Mouse (Mus musculus): Measurements from ENCODE around the gene Elk3. TPM values are rescaled to one million over a fixed set of nuclear protein-coding genes. Genes with fewer than 3 reads are reported as not detected.

Elk3 gene
- total and polyA plus RNA-seq, 2 experiments, result 3.4 to 8.0 TPM

- 56% methylated on average over 5 of the region's 5 CpGs for WGBS
- Histone ChIP-seq H3K27ac (replicated peaks; ENCODE audit: insufficient read depth, low read depth, low read length) (no peak overlapping the region), H3K27me3 (ENCODE audit: control insufficient read depth, insufficient read depth, low read length) (no peaks in the 10 kb centered on the region), H3K79me2 (ENCODE audit: control insufficient read depth, insufficient read depth, low read length) (no peaks in the 10 kb centered on the region), H3K4me1 (ENCODE audit: control insufficient read depth, insufficient read depth, low read length) (peaks cover 2% of the 10 kb centered on the region; the same call in 1 of the 2 replicates), H3K4me3 (ENCODE audit: insufficient read depth, low read depth, low read length) (no peak overlapping the region), H3K9ac (ENCODE audit: low read depth, low read length) (no peak overlapping the region), H3K36me3 (ENCODE audit: control insufficient read depth, insufficient read depth, low read length) (no peaks in the 10 kb centered on the region)
- TF ChIP-seq CTCF (IDR thresholded peaks at IDR 0.05; ENCODE audit: low read depth, low read length) (no peak), POLR2A (IDR thresholded peaks at IDR 0.05; ENCODE audit: extremely low read depth, insufficient read depth, low read length) (no peak)
- DNase-seq (ENCODE audit: extremely low read depth, low read depth, low spot score), result no peak
These were observed 13.2 kb downstream of the Elk3 start for GRCm38 (mm10) chr10:93297774-93298173.

DNA sequence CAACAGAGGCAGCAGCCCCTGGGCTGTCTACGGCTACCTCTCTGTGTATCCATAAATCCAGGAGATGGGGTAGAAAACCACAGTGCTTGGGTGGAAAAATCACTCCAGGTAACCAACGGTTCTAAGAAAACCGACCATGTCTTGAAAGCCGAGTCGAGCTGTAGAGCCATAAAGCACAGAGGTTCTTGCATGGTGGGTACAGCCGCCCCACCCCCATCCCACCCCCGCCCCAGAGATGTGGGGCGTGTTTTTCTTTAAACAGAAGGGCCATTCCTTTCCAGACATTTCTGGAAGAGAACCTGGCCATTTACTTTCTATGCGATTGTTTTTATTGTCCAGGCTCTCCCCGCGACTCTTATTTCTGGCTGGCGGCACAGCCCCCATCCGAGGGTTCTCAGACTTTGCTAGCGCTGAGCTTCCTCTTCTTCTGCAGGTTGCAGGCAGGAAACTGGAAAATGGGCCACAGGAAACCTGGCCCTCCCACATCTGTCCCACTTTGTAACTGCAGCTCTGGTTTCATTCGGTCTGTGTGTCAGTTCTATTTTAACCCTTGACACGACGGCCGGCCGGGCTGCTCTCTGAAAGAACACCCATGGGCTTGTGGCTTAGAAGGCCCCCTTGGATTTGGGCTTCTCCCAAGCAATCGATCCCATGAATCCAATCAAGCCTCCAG lies 16.3 kb downstream of the Elk3 start:
- H3K79me2 ChIP-seq (ENCODE audit: control insufficient read depth, insufficient read depth, low read length), result no peaks in the 10 kb centered on the region; the same call in 1 of the 2 replicates
- no peak for DNase-seq (ENCODE audit: extremely low read depth, low read depth, low spot score)
- H3K27me3 ChIP-seq (ENCODE audit: control insufficient read depth, insufficient read depth, low read length), result no peaks in the 10 kb centered on the region
- no peak overlapping the region for H3K4me3 ChIP-seq (ENCODE audit: insufficient read depth, low read depth, low read length)
- no peaks in the 10 kb centered on the region for H3K36me3 ChIP-seq (ENCODE audit: control insufficient read depth, insufficient read depth, low read length)
- no peak overlapping the region for H3K27ac ChIP-seq (replicated peaks; ENCODE audit: insufficient read depth, low read depth, low read length)
- WGBS, result 72% methylated on average over 20 of the region's 20 CpGs
- peaks cover 2% of the 10 kb centered on the region for H3K4me1 ChIP-seq (ENCODE audit: control insufficient read depth, insufficient read depth, low read length)
- TF ChIP-seq CTCF (IDR thresholded peaks at IDR 0.05; ENCODE audit: low read depth, low read length) (no peak), POLR2A (IDR thresholded peaks at IDR 0.05; ENCODE audit: extremely low read depth, insufficient read depth, low read length) (no peak)
- H3K9ac ChIP-seq (ENCODE audit: low read depth, low read length), result no peak overlapping the region

DNA sequence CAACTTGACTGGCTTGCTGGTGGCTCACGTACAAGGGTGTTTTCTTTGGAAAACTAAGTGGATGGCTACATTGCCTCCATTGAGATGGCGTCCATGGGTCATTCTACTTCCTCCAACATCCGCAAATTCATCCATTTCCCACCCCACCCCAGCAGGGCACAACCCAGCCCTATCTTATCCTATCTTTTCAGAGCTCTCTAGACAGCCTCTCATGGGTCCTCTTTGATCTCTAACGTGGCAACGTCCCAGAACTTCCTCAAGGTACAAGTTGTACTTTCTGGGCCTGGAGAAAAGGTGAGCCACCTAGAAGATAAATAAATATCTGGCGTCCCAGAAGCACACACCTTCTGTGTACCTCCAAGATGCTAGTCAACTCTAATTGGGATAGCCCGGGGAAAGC lies 17.3 kb downstream of the Elk3 start:
- Histone ChIP-seq H3K4me1 (ENCODE audit: control insufficient read depth, insufficient read depth, low read length) (peaks cover 2% of the 10 kb centered on the region), H3K9ac (ENCODE audit: low read depth, low read length) (no peak overlapping the region)
- WGBS, result 61% methylated on average over 7 of the region's 7 CpGs

GRCm38 (mm10) chr10:93291843-93292242 lies 19.1 kb downstream of the Elk3 start:
- Histone ChIP-seq H3K4me3 (ENCODE audit: insufficient read depth, low read depth, low read length) (no peak overlapping the region), H3K79me2 (ENCODE audit: control insufficient read depth, insufficient read depth, low read length) (no peaks in the 10 kb centered on the region; the same call in 1 of the 2 replicates), H3K9ac (ENCODE audit: low read depth, low read length) (no peak overlapping the region), H3K27me3 (ENCODE audit: control insufficient read depth, insufficient read depth, low read length) (no peaks in the 10 kb centered on the region), H3K27ac (replicated peaks; ENCODE audit: insufficient read depth, low read depth, low read length) (no peak overlapping the region), H3K36me3 (ENCODE audit: control insufficient read depth, insufficient read depth, low read length) (no peaks in the 10 kb centered on the region), H3K4me1 (ENCODE audit: control insufficient read depth, insufficient read depth, low read length) (peaks cover 2% of the 10 kb centered on the region)
- TF ChIP-seq CTCF (IDR thresholded peaks at IDR 0.05; ENCODE audit: low read depth, low read length) (peak; percentile 87), POLR2A (IDR thresholded peaks at IDR 0.05; ENCODE audit: extremely low read depth, insufficient read depth, low read length) (no peak)
- WGBS, result 4% methylated on average over 6 of the region's 6 CpGs
- peak; percentile 77 for DNase-seq (ENCODE audit: extremely low read depth, low read depth, low spot score)

More for the DNA sequence above, 17.3 kb downstream of the Elk3 start:
- Histone ChIP-seq H3K36me3 (ENCODE audit: control insufficient read depth, insufficient read depth, low read length) (no peaks in the 10 kb centered on the region), H3K4me3 (ENCODE audit: insufficient read depth, low read depth, low read length) (no peak overlapping the region), H3K27me3 (ENCODE audit: control insufficient read depth, insufficient read depth, low read length) (no peaks in the 10 kb centered on the region), H3K79me2 (ENCODE audit: control insufficient read depth, insufficient read depth, low read length) (no peaks in the 10 kb centered on the region; the same call in 1 of the 2 replicates), H3K27ac (replicated peaks; ENCODE audit: insufficient read depth, low read depth, low read length) (no peak overlapping the region)
- TF ChIP-seq POLR2A (IDR thresholded peaks at IDR 0.05; ENCODE audit: extremely low read depth, insufficient read depth, low read length), result no peak
- TF ChIP-seq CTCF (IDR thresholded peaks at IDR 0.05; ENCODE audit: low read depth, low read length), result no peak
- DNase-seq (ENCODE audit: extremely low read depth, low read depth, low spot score), result no peak

DNA sequence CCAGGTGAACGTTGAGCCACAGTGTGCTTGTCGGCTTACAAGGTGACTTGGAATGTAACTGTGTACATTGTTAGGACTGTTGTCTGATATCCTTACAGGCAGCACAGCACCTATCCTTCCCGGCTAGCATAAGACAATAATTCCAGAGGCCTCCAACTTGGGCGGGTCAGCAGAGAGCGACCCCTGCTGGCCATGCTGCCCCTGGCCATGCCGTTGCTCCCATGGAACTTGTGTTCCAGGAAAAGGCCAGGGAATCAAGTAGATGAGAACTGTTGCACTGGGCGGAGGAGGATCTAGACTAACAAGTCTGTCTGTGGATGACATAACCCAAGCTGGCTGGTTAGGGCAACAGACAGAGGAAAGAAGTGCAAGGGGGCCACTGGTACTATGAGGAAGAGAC lies 19.6 kb downstream of the Elk3 start:
- H3K27me3 ChIP-seq (ENCODE audit: control insufficient read depth, insufficient read depth, low read length), result no peaks in the 10 kb centered on the region
- no peak overlapping the region for H3K4me3 ChIP-seq (ENCODE audit: insufficient read depth, low read depth, low read length)
- H3K27ac ChIP-seq (replicated peaks; ENCODE audit: insufficient read depth, low read depth, low read length), result no peak overlapping the region
- no peaks in the 10 kb centered on the region; the same call in 1 of the 2 replicates for H3K79me2 ChIP-seq (ENCODE audit: control insufficient read depth, insufficient read depth, low read length)
- no peak overlapping the region for H3K9ac ChIP-seq (ENCODE audit: low read depth, low read length)
- H3K4me1 ChIP-seq (ENCODE audit: control insufficient read depth, insufficient read depth, low read length), result peaks cover 2% of the 10 kb centered on the region
- TF ChIP-seq POLR2A (IDR thresholded peaks at IDR 0.05; ENCODE audit: extremely low read depth, insufficient read depth, low read length) (no peak), CTCF (IDR thresholded peaks at IDR 0.05; ENCODE audit: low read depth, low read length) (peak; percentile 80)
- WGBS, result 15% methylated on average over 7 of the region's 7 CpGs
- no peaks in the 10 kb centered on the region for H3K36me3 ChIP-seq (ENCODE audit: control insufficient read depth, insufficient read depth, low read length)
- peak; percentile 41 for DNase-seq (ENCODE audit: extremely low read depth, low read depth, low spot score)

- Histone ChIP-seq H3K79me2 (ENCODE audit: control insufficient read depth, insufficient read depth, low read length) (no peaks in the 10 kb centered on the region; the same call in 1 of the 2 replicates), H3K9ac (ENCODE audit: low read depth, low read length) (no peak overlapping the region), H3K27me3 (ENCODE audit: control insufficient read depth, insufficient read depth, low read length) (no peaks in the 10 kb centered on the region), H3K4me1 (ENCODE audit: control insufficient read depth, insufficient read depth, low read length) (peaks cover 5% of the 10 kb centered on the region), H3K4me3 (ENCODE audit: insufficient read depth, low read depth, low read length) (no peak overlapping the region), H3K36me3 (ENCODE audit: control insufficient read depth, insufficient read depth, low read length) (no peaks in the 10 kb centered on the region), H3K27ac (replicated peaks; ENCODE audit: insufficient read depth, low read depth, low read length) (no peak overlapping the region)
- no peak for DNase-seq (ENCODE audit: extremely low read depth, low read depth, low spot score)
- 72% methylated on average over 6 of the region's 6 CpGs for WGBS
- TF ChIP-seq CTCF (IDR thresholded peaks at IDR 0.05; ENCODE audit: low read depth, low read length) (no peak), POLR2A (IDR thresholded peaks at IDR 0.05; ENCODE audit: extremely low read depth, insufficient read depth, low read length) (no peak)
These were observed 21.5 kb downstream of the Elk3 start for GRCm38 (mm10) chr10:93289404-93289803.
